Mouse (Mus musculus) cerebellum, postnatal 4 days (tissue): ENCODE results near the gene Pradc1.
"Not testable (repeated sequence)": the region's sequence is repeated elsewhere in the genome, so short reads cannot be mapped to it uniquely, and the experiment has no call there.

Experiments
- DNase-seq, 2 experiments: peaks; one replicate each; pipeline ENCODE4 v3.0.0; 2022; ENCODE audit warnings: low spot score in 2 of 2, mixed read lengths in 1 of 2

Pradc1 gene

DNA sequence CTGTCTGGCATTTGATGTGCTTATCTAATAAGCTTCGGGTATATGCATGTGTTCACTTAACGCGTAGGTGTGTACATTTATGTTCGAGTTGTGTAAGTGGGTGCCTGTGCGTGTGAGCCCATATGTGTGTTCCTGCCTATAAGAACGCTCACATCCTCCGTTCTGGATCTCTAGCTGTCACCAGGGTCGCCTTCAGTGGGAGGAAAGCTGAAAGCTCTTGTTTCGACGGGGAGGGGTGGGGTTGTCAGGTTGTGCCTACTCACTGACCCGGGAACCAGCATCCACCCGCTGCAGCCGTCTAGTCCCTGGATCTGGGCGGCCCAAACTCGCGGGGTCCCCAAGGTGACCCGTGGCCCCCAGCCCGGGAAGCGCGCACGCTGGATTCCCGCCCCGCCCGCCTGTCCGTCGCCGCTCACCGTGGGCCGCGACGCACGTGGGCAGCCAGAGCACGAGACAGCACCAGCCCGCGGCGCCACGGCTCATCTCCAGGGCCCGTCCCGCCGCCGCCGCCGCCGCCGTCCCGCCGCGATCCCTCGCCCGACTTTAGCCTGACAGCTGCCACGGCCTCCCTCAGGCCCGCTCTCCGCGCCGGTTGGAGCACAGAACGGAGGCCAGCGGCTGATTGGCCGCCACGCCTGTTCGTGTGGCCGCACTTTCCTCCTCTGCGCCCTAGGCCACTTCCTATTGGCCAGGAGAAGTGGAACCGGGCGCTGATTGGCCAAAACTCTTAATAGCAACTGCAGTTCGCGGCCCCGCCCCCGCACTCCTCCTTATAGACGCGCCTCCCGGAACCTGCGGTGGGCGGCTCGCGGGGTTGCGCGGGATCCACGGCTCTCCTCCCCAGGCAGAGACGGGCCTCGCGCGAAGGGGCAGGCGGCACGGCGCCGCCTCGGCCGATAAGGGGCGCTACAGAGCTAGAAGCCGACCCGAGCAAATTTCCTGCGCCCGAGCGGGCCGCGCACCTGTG, 790 bp downstream of the Pradc1 start, which contains the start of gene Cct7:
Gene Cct7 (plus strand): TSS at position 818 of the 967 bp plus-strand sequence.
- peak; percentile 93 to 98 for DNase-seq

DNA sequence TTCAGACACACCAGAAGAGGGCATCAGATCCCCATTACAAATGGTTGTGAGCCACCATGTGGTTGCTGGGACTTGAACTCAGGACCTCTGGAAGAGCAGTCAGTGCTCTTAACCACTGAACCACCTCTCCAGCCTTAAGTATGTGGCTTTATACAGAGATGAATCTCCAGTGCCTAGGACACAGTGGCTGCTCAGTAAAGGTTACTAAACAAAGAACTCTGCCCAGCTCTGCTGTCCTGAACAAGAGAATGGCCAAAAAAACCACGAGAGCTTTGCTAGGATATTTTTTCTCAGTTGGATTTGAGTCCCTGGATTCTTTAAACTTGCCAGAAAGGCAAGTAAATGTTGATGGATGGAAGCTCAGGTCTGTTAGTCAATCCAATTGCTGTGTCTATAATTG, 1.6 kb downstream of the Pradc1 start:
- DNase-seq = not testable (repeated sequence)

DNA sequence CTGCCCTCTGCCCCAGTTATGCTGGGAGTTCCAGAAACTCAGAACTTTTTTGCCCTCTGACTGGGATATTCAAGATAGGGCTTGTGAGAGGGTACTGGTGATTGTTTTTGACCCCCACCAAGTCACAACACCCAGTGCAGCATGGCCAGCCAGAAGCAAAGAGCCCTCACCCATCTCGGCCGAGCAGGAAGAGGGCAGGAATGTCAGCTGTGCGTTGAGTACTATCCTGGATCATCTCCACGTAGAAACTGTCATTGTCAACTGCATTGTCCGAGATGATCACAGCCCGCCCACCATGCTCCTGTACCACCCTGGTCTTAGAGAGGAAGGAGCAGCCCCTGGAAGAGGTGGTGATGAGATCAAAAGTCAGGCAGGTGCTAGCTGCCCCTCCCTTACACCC, 4.4 kb downstream of the Pradc1 start:
- no peak for DNase-seq

DNA sequence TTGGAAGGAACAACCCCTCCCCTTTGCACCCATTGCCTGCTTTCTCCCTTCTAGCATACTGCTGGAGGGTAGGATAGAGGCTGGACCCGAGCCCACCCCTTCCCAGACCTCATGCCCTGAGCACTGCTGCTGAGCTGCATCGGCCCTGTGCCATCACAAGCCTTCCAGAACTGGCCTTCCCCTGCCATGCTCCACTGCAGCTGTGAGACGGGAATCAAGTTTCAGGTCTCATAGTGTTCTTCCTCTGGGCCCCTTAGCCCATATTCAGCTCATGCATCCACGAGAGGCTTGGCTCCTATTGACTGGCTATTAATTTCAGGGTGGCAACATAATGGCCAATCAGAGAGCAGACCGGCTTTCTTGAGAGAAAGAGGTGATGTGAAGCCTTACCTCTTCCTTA, 6.5 kb downstream of the Pradc1 start:
- no peak for DNase-seq

DNA sequence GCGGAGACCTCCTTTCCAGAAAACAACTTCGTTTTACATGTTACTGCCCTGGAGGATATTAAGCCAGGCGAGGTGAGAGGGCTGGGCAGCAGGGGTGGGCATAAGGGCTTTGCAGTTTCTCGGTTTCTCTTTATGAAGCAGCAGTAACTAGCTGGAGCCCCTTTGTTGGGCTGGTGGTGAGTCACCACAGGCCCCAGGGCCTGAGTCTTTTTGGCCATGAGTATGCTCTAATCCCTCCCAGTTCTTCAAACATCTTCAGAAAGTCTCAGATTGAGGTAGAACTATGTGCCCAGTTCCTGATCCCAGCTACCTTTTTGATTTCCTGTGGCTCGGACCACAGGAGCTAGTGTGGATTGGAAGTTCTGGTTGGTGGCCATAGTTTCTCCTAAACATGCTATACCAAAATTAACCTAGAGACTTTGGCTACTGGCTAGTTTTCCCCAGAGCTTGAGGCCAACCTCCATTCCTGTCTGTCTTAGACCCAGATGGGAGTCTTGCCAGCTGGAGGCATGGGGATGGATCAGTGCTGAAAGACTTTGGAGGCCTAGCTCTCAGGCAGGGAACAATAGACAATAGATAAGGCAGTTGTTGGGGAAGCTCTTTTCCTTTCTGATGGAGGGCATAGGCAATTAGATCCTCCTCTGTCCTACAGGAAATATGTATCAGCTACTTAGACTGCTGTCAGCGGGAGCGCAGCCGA, 7.4 kb downstream of the Pradc1 start:
- no peak for DNase-seq

DNA sequence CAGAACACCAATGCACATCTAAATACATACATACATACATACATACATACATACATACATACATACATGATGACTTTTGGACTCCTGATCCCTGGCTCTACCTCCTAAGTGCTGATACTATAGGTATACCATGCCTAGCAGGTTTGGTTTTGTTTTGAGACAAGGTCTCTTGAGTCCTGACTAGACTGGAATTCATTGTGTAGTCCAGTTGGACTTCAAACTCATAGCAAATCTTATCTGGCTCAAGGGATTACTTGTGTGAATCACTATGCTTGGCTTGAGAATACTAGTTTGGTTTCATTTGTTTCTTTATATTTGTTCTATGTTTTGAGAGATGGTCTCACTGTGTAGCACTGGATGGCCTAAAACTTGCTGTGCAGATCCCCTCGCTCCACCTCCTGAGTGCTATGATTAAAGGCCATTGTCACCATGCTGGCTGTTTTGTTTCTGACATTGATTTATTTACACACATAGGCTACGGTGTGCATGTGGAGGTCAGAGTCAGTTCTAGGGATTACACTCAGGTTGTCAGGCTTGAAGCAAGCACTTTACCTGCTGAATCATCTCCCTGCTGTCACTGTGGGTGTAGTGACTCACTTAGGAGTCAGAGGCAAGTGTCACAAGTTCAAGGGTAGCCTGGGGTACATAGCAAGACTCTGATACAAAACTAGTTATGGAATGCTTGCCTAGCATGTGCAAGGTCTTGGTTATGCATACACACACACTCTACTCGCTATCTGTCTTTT, 8.1 kb downstream of the Pradc1 start:
- DNase-seq = no peak

DNA sequence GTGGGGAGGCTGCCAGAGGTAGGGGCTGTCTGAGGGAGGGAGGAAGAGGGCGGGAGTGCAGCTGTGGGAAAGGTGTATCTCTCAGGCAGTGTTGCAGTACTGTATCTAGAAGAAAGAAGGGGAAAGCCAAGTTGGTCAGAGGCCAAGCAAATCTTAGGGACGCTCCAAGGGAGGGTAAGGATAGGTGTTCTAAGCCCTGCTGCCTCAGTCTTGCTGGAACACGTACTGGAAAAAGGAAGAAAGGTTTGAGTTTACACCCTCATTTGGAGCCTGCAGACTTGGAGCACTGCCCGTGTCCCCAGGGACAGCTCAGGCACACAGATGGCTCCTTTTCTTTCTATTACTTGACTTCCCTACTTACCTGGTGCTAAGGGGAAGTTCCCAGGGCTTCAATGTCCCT, 10.6 kb downstream of the Pradc1 start:
- no peak for DNase-seq

DNA sequence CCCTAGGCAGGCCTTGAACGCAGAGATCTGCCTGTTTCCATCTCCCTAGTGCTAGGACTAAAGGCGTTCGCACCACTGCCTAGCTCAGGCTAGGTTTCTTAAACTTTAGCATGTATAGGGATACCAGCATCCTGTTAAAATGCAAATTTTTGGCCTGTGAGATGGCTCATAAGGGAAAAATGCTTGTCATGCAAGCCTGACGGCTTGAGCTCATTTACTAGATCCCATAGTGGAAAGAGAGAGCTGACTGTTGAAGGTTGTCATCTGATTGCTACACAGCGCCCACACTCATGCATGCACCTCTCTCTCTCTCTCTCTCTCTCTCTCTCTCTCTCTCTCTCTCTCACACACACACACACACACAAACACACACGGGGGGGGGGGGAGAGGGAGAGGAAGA, 15.1 kb downstream of the Pradc1 start:
- no peak for DNase-seq

DNA sequence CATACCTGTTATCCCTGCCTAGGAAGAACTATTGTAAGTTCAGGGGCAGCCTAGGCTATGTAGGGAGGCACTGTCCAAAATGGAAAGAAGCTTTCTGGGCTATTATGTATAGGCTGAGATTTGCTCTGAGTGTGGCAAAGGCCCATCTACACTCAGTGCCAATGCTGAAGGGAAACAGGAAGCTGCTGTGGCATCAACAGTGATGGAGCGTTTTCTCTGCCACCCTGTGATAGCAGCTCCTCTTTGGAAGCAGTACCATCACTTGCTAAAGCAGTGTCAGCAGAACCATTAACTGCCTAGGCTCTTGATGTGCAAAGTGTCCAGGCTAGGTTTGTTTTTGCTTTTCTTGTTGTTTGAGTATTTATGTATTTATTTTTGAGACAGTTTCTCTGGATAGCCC, 15.6 kb downstream of the Pradc1 start:
- no peak for DNase-seq

DNA sequence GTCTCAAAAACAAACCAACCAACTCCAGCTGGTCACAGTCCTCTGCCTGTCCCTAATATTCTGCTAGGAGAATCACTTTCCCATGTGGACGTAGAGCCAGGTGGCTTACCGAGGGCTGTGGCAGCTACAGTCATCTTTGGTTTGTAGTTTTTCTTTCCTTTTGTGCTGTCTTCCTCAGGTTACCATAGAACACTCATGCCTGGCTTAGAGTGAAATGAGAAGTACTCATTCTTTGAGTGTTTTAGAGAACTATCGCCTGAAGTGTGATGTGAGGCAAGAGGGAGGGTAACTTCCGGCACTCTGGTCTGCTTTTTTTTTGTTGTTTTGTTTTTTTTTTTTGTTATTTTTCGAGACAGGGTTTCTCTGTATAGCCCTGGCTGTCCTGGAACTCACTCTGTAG, 17.9 kb downstream of the Pradc1 start:
- no peak for DNase-seq

DNA sequence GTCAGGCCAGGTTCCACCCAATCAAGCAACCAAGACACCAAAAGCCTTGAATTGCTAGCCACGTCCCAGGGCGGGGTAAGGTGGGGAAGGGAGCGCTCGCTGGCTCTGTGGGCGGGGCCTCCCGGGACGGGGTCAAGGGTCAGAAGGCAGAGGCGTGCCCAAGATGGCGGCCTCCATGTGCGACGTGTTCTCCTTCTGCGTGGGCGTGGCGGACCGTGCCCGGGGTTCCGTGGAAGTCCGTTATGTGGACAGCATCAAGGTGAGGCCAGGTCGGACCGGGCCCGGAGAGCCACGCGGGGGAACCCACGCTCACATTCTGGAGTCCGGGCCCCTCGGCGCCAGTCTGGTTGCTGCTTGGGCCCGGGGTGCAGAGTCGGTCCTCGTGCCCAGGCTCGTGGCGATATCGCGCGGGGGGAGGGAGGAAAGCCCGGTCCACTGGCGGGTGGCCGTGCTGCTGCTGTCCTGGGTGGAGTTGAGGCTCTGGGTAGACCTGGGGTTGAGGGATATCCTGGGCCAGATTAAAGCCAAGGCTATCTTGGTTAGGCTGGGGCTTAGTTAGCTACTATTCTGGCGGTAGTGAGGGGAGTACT, 19.8 kb downstream of the Pradc1 start, which contains the start of gene Smyd5:
Gene Smyd5 (plus strand): TSS at position 148 of the 590 bp plus-strand sequence.
- peak; percentile 68 to 80 for DNase-seq

DNA sequence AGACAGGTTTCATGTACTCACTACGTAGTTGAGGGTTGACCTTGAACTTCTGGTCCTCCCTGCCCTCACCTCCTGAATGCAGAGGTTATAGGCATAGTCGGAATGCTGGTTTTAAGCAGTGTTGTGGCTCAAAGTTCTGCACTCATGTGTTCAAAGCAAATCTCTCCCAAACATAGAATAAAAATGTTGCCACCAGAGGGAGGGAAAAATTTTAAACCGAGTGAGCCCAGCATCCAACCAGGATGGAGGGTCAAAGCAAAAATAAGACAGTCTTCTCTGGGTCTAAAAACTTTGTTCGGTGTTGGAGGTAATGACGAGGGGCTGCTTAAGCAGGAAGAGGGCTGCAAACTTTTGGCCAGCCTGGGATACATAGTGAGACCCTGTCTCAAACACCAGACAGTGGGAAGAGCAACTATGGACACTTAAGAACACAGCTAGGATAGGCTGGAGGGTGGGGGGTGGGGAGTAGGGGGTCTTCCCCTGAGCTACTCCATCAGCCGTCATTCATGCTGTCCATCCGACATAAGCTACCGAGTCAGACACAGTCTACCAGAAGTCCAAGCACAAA, 20.4 kb downstream of the Pradc1 start:
- no peak for DNase-seq

DNA sequence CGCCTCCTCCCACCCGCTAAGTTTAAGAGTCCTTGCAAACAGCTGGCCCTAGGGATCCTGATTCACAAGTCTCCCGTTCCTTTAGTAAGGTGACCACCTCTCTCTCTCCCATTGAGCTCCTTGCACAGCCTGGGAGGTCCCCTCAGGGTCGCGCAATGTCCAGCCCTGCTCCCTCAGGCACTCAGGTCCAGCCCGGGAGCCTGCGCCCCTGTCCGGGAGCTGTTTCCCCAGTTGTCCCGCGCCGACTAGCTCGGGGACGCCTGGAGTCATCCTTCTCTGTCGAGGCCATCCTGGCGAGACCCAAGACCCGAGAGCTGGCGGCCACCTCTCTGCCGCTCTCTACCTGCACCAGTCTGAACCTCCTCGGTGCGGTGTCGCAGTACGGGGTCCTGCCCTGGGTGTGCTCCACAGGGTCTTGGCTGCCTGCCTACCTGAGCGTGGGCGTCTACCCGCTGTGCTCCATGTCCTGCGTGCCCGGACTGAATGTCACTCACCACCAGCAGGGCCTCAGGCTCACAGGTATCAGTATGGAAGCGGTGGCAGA, 27.9 kb downstream of the Pradc1 start, which contains the start of gene Noto:
Gene Noto (plus strand): TSS at position 51 of the 544 bp plus-strand sequence.
- no peak for DNase-seq

DNA sequence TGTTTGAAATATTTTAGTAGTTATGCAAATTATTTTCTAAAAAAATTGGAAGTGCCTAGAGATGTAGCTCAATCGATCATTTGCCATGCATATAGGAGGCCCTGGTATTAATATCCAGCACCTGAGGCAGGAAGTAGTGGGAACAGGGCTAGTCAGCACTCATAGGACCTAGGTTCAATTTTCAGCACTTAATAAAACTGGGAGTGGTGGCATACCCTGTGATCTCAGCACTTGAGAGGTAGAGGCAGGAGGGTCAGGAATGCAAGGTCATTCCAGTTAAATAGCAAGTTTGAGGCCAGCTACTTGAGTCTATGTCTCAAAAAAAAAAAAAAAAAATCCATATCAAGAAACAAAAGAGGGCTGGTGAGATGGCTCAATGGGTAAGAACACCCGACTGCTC, 32.6 kb downstream of the Pradc1 start:
- no peak for DNase-seq

DNA sequence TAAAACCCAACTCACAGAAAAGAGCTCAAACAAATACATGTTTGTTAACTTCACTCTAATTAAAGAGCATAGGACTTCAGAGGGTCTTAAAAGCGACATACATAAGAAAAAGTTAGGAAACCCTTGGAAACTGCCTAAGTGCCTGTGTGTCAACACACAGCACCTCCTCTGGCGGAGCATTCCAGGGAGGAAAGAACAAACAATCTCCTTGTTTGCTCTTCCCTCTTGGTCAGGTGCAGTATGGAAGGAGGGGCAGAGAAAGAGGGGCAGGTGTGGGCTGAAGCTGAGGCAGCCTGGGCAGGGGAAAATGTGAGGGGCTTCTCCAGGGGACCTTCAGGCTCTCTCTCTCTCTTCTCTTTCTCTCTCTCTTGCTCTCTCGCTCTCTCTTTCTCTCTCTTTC, 35.9 kb downstream of the Pradc1 start:
- DNase-seq = no peak

DNA sequence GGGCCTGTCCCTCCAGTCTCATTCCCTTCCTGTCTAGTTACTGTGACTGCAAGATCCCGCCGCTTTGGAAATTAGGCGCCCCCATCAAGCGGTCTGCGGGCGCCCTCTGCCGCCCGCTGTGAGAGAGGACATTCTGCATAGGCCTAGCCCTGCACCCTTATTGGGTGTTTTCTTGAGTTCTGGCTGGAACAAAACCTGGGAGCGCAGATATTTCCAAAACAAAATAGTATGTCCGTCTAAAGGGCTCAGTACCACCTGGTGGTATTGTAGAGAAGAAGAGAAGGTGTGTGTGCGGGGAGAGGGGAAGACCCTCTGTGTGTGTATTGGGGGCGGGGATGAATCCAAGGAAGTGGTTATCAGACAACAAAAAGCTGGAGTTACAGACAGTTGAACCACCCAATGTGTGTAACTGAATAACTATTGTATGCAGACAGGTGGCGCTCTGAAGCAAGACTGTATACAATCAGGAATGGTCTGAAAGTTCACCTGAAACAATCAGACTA, 40.9 kb downstream of the Pradc1 start:
- DNase-seq = peak in 1 of 2 experiments; percentile 69

DNA sequence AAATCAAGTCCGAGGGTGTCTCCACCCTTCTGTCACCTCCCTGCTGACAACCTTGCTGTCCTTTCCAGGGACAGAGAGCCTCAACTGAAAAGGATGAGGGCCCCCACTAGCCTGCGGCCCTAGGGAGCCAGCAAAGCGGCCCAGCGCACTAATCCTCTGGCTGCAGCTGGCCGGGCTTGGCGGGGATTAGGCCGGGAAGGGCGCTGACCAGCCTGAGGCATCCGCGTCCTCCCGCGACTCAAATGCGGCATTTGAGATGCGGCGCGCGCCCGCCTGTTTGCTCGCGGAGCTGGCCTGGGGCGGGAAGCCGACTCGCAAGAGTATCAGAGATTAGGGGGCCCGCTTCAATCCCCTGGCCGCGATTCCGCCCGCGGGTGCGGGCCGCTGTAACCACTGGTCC, 42.8 kb downstream of the Pradc1 start:
- no peak for DNase-seq

DNA sequence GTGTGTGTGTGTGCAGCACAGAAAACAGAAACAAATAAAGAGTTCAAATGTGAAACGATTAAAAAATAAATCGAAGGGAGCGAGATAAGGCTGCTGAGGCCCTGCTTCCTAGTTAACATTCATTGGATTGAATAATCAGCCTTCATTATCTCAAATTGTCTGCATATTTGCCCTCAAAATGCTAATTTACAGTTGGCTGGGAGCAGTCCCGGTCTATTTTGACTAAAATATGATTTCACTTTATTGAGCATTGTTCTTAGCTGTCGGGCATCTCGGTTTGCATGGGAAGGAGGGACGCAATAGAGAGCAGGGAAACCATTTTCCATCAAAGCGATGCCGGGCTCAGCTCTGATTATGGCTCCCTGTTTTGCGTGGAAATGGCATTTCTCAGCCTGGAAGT, 48.7 kb downstream of the Pradc1 start:
- DNase-seq = no peak

DNA sequence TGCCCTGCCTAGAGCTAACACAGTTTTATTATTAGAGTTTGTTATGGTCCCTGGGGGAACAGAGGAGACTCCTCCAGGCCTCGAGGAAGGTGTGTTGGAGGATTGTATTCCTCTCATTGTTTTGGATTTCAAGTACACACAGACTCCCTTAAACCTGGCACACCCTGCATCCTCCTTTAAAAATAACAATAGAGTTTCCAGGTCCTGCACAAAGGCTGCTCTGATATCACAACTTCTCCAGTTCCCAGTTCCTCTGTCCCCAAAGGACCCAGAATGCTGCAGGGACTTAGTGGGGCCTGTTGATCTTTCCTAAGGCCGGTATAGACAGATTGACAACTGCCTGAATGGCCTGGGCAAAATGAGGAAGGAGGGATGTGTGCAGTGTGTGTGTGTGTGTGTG, 49.2 kb downstream of the Pradc1 start:
- DNase-seq = no peak

DNA sequence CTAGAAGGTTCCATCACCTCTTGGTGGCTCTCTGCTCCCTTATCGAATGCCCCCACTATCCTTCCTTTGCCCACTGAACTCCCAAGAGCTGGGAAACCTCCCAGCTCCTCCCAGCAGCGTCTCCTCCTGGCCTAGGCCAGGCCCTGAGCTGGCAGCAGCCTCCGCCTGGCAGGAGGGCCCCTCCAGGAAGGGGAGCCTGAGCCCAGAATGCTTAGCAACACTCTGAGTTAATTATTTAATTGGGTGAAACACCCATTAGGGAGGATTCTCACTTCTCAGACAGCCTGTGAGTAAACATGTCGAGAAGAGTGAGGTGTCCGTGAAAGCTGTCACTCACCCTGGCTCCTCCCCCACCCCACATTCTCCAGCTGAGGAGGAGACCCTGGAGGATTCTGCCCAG, 52.1 kb downstream of the Pradc1 start:
- no peak for DNase-seq

DNA sequence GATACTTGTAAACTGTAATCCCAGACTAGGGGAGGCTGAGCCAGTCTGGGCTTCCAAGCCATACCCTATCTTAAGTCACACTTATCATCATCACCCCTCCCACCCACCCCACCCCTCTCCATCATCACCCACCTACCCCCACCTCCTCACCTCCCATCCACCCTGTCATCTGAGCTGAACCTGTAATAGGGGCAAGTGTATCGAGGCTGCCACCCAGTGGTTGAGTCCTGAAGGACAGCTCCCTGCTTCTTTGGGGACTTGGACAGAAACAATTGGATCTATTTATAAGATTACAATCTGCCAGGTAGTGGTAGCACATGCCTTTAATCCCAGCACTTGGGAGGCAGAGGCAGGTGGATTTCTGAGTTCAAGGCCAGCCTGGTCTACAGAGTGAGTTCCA, 54.6 kb downstream of the Pradc1 start:
- DNase-seq = peak in 1 of 2 experiments; percentile 30
